Mouse (Mus musculus) small intestine, adult 2 months (tissue): ENCODE data around the gene Tmem151b. TPM values are rescaled to one million over a fixed set of nuclear protein-coding genes. Genes with fewer than 3 reads are reported as not detected.

ENCODE experiments used
- H3K27ac ChIP-seq: fragments of 200-500 bp; 2 replicates; pipeline ENCODE4 v1.5.1; 2012; ENCODE audit warnings: low read depth, low read length, control low read depth, inconsistent platforms; ENCODE audit not compliant: insufficient read depth
- H3K27me3 ChIP-seq: fragments of 200-500 bp; 2 replicates; pipeline ENCODE4 v1.6.1; 2012; ENCODE audit warnings: mild to moderate bottlenecking, moderate library complexity, low read length, inconsistent platforms; ENCODE audit not compliant: control insufficient read depth, insufficient read depth
- H3K36me3 ChIP-seq: fragments of 200-500 bp; 2 replicates; pipeline ENCODE4 v1.6.1; 2012; ENCODE audit warnings: mild to moderate bottlenecking, low read length, control low read depth, inconsistent platforms; ENCODE audit not compliant: control insufficient read depth, insufficient read depth
- H3K4me1 ChIP-seq: fragments of 200-500 bp; 2 replicates; pipeline ENCODE4 v1.6.1; 2012; ENCODE audit warnings: low read length, inconsistent platforms, mixed read lengths; ENCODE audit not compliant: control insufficient read depth, insufficient read depth, insufficient read length
- H3K4me3 ChIP-seq: fragments of 200-500 bp; 2 replicates; pipeline ENCODE4 v1.5.1; 2012; ENCODE audit warnings: low read depth, mild to moderate bottlenecking, control low read depth, inconsistent platforms, low read length, moderate library complexity
- CTCF ChIP-seq: fragments of 200-500 bp; IDR thresholded peaks from 2 replicates; pipeline ENCODE4 v1.5.1; 2012; ENCODE audit warnings: low read depth, mild to moderate bottlenecking, control low read depth, inconsistent platforms, low read length, moderate library complexity, mixed read lengths; ENCODE audit not compliant: insufficient replicate concordance, insufficient read length; ENCODE audit errors: extremely low read depth
- POLR2A ChIP-seq: fragments of 200-500 bp; IDR thresholded peaks from 2 replicates; pipeline ENCODE4 v1.6.1; 2012; ENCODE audit warnings: low read depth, mild to moderate bottlenecking, control low read depth, inconsistent platforms, low read length, moderate library complexity
- WGBS: fragments of 180-500 bp; shearing (Covaris S2); methylation state at CpG from one replicate; pipeline ENCODE4 v1.1.7; 2018; 5-methylcytosine and 5-hydroxymethylcytosine counted together
- polyA plus RNA-seq: library from polyadenylated mRNA; depleted of rRNA; stranded (reverse); fragments of >200 nt; gene quantifications from 2 replicates; pipeline ENCODE4 v1.2.3, GENCODE M21; 2012; rRNA removed

Gene Tmem151b
- 0.53 and 0.94 TPM in 2 replicates for polyA plus RNA-seq

GRCm38 (mm10) chr17:45549617-45550181 is at the start of gene Tmem151b:
Tmem151b (minus strand) TSS chr17:45549677.
- no peak for TF ChIP-seq CTCF
- no peak for TF ChIP-seq POLR2A
- Histone ChIP-seq H3K27ac (no peak within 1 kb of the TSS), H3K4me3 (peak within 1 kb of the TSS; percentile 44), H3K27me3 (peaks cover 60% of the 10 kb centered on the region), H3K36me3 (no peaks in the 10 kb centered on the region), H3K4me1 (peaks cover 5% of the 10 kb centered on the region)
- WGBS, result 1% methylated on average over 20 of the region's 29 CpGs

- WGBS, result 14% methylated on average over 3 of the region's 3 CpGs
- no peak for TF ChIP-seq CTCF
- TF ChIP-seq POLR2A, result no peak
- H3K4me1 ChIP-seq, result peaks cover 21% of the 10 kb centered on the region
- H3K36me3 ChIP-seq, result no peaks in the 10 kb centered on the region
- peak overlapping the region; percentile 54 for H3K4me3 ChIP-seq
- H3K27me3 ChIP-seq, result no peaks in the 10 kb centered on the region
- peak overlapping the region; percentile 61 for H3K27ac ChIP-seq
Observed at GRCm38 (mm10) chr17:45598891-45599290, 49.4 kb upstream of the Tmem151b start.

- no peaks in the 10 kb centered on the region for H3K36me3 ChIP-seq
- H3K27ac ChIP-seq, result peak overlapping the region; percentile 61
- H3K27me3 ChIP-seq, result no peaks in the 10 kb centered on the region
- TF ChIP-seq POLR2A, result no peak
- no peak for TF ChIP-seq CTCF
- peaks cover 26% of the 10 kb centered on the region for H3K4me1 ChIP-seq
- H3K4me3 ChIP-seq, result no peak overlapping the region
- 52% methylated on average over 2 of the region's 2 CpGs for WGBS
Observed at GRCm38 (mm10) chr17:45598376-45598775, 48.9 kb upstream of the Tmem151b start.

- 11% methylated on average over 3 of the region's 3 CpGs for WGBS
- Histone ChIP-seq H3K27me3 (no peaks in the 10 kb centered on the region), H3K27ac (peak overlapping the region; percentile 61; the same call in 1 of the 2 replicates), H3K36me3 (no peaks in the 10 kb centered on the region), H3K4me3 (no peak overlapping the region), H3K4me1 (peaks cover 30% of the 10 kb centered on the region)
- TF ChIP-seq POLR2A, result no peak
- no peak for TF ChIP-seq CTCF
Observed at GRCm38 (mm10) chr17:45597787-45598186, 48.3 kb upstream of the Tmem151b start.

GRCm38 (mm10) chr17:45596631-45597396 is 47.3 kb upstream of the Tmem151b start:
- H3K4me1 ChIP-seq, result peaks cover 30% of the 10 kb centered on the region
- no peak for TF ChIP-seq POLR2A
- TF ChIP-seq CTCF, result peak; percentile 48; the same call in 1 of the 2 replicates
- H3K27me3 ChIP-seq, result no peaks in the 10 kb centered on the region
- WGBS, result 38% methylated on average over 11 of the region's 11 CpGs
- H3K27ac ChIP-seq, result peak overlapping the region; percentile 73
- H3K4me3 ChIP-seq, result no peak overlapping the region
- no peaks in the 10 kb centered on the region for H3K36me3 ChIP-seq

- H3K27ac ChIP-seq, result no peak overlapping the region; the same call in 1 of the 2 replicates
- H3K4me3 ChIP-seq, result peak overlapping the region; percentile 68
- H3K36me3 ChIP-seq, result no peaks in the 10 kb centered on the region
- 21% methylated on average over 23 of the region's 23 CpGs for WGBS
- no peaks in the 10 kb centered on the region for H3K27me3 ChIP-seq
- peaks cover 30% of the 10 kb centered on the region for H3K4me1 ChIP-seq
- TF ChIP-seq POLR2A (no peak), CTCF (no peak)
Observed at GRCm38 (mm10) chr17:45595736-45596390, 46.4 kb upstream of the Tmem151b start.
